Mouse (Mus musculus): ENCODE data around the gene Chchd6. TPM values are rescaled to one million over a fixed set of nuclear protein-coding genes. Genes with fewer than 3 reads are reported as not detected.

The Chchd6 gene
- polyA plus RNA-seq, 1 experiment = 158 TPM

GRCm38 (mm10) chr6:89452976-89453674, 142.3 kb downstream of the Chchd6 start:
- DNase-seq (ENCODE audit: low read depth) = no peak

DNA sequence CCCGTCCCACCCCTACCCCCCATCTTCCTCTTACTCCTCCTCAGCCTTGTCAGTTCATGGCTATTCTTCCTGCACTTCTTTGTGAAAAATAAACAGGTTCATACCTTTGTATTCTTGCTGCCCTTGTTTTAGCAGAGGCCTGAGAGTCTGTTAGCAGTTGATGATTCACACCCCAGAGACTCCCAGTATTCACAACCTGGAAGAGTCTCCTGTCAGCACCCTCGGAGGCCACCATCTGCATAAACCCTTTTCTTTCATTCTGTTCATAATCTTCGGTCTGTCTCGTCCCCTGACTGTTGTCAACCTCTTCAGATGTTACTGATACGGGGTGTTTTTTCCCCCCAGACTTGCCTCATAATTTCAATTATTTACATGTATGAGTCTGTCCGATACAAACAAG, 143.1 kb downstream of the Chchd6 start:
- no peak for DNase-seq (ENCODE audit: low read depth)

DNA sequence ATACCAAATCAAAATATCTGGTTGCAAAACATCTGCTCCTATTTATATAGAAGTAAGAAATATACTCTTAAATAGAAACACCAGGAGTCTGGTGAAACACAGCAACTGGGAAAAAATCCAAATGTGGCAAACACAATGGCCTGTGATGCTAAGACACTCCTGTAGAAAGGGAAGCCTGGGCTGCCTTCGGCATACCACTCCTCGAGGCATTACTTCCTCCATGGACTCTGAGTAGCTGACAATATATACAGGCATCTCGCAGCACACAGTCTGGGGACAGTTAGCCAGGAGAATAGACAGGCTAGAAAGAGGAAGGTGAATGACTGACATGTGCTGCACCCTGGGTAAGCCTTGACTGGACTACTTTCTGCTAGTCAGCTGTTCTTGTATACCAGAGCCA, 146.7 kb downstream of the Chchd6 start:
- DNase-seq (ENCODE audit: low read depth) = no peak

GRCm38 (mm10) chr6:89440671-89441070, 154.8 kb downstream of the Chchd6 start:
- DNase-seq (ENCODE audit: low read depth) = no peak

DNA sequence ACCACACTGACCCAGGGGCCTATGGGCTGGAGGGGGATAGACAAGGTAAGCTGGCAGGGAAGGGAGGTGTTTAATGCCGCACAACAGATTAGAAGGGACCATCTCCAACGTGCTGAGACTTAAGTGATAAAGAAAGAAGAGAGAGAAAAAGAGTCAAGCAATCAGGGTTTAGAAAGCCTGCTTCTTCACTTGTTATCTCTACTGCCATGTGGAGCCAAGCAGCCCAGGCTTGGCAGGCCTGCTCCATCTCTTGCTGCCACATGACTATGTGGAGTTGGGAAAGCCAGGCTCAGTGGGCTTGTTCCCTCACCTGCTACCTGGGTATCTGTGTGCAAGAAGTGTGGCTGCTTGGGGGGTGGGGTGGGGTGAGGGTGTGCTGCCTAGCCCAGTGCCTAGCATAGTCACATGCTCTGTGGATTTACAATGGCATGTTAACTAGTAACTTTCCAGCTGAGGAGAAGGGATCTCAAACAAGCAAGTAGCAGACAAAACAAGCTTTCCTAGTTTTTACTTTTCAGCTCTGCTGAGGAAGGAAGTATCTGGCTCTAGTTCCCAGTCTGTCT, 163.5 kb downstream of the Chchd6 start:
- no peak for DNase-seq (ENCODE audit: low read depth)

DNA sequence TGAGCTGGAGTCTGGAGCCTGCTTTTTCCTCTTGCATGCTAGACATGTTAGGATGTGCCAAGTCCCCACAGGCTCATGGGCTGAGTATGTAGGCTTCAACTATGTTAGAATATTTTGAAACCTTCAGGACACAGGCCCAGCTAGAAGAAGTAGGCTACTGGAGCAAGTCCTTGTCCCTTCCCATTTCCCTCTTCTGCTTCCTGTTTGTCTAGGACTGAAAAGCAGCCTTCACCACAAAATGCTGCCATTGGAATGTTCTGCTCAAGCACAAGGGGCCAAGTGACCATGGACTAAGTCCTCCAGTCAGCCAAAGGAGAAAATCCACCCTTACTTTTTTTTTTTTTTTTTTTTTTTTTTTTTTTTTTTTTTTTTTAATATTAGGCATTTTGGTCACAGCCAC, 164.7 kb downstream of the Chchd6 start:
- DNase-seq (ENCODE audit: low read depth) = no peak

- no peak for DNase-seq (ENCODE audit: low read depth)
Observed at GRCm38 (mm10) chr6:89428661-89429375, 166.6 kb downstream of the Chchd6 start.

- no peak for DNase-seq (ENCODE audit: low read depth)
Observed at GRCm38 (mm10) chr6:89424461-89424860, 171.0 kb downstream of the Chchd6 start.

DNA sequence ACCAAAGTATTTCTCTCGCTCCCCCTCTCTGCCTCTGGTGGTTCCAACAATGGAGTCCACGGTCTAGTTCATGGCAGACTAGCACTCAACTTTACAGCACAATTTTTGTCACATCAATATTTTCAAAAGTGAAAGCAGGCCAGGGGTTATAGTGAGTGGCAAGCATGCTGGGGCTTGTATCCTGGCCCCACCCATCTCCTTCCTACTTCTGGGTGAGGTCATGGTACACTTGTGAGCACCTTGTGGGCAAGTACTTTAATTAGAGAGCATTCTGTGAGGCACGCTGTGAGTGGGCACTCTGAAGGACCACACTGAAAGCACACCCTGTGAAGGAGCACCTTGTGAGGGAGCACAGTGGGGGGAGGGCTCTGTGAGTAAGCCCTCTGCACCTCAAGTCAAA, 172.8 kb downstream of the Chchd6 start:
- no peak for DNase-seq (ENCODE audit: low read depth)

GRCm38 (mm10) chr6:89421922-89422321, 173.5 kb downstream of the Chchd6 start:
- DNase-seq (ENCODE audit: low read depth) = no peak

GRCm38 (mm10) chr6:89421503-89421902, 173.9 kb downstream of the Chchd6 start:
- DNase-seq (ENCODE audit: low read depth) = no peak

DNA sequence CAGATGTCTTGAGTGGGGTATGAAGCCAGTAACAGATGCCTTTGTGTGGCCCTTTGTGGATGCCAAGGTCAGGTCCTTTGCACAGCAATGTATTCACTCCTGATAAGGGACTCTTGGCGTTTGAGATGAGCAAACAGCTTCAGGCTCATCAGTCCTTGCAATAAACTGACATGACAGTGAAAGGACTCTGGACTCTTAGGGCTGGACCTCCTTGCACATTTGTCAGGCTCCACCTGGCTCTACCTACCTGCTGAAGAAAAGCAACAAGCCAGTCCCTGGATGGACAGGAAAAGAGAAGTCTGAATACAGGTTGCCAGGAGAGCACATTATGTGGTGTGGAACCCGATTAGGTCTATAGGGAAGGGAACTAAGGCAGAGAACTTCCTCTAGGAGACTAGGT, 174.7 kb downstream of the Chchd6 start:
- DNase-seq (ENCODE audit: low read depth) = no peak

DNA sequence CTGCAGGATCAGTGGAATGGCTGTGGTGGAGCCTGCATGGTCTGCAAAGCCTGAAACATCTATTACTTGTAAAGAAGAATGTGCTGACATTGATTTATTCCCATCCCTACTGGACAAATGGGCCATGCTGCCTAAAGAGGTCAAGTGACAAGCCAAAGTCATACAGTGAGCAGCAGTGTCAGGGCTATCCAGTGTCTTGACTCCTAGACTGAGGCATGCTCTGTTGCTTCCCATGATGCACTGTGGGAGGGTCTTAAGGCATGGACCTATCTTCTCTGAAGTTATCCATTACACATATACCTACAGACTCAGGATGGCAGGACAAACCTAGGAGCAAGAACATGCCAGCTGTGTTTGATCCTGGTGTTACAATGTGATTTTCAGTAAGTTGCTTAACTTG, 175.3 kb downstream of the Chchd6 start:
- DNase-seq (ENCODE audit: low read depth) = no peak

- no peak for DNase-seq (ENCODE audit: low read depth)
Observed at GRCm38 (mm10) chr6:89419066-89419815, 176.2 kb downstream of the Chchd6 start.

DNA sequence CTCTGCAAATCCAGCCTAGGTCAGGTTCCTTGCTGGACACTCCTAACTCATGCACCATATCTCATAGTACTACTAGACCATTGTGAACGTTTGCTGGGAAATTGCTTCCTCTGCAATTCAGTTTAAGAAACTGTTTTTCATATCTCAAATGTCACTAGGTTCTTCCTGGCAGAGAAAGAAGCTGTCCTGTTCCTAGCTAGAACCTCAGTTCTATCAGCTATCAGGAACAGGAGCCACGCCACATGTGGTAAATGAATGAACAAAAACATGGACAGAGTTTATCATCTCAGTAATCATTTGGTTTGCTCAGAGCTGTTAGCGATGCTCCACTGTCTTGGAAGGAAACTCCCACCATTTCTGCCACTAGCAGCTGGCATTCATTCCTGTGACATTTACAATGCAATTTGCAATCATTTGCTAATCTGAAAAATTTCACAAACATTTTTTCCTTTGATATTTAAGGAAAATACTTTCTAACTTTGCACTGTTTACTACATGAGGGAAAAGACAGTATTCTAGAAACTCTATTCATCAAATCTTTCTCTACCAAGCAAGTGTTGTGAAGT, 179.3 kb downstream of the Chchd6 start:
- no peak for DNase-seq (ENCODE audit: low read depth)

DNA sequence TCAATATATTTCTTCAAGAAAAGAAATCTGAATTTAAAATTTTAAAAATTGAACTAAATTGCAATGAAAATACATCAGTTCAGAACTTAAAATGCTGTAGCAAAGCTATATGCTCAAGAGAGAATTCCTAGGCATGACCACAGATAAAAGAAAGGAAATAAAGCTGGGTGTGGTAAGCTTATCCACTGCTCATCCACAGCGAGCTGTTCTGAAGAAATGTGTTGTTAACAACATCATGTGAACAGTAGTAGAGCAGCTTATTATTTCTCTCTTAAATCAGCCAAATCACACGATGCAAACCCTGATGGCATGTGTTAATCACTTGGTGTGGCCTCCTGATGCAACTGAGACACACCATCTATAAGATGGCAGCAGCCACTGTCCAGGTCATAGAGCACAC, 180.4 kb downstream of the Chchd6 start:
- DNase-seq (ENCODE audit: low read depth) = no peak

DNA sequence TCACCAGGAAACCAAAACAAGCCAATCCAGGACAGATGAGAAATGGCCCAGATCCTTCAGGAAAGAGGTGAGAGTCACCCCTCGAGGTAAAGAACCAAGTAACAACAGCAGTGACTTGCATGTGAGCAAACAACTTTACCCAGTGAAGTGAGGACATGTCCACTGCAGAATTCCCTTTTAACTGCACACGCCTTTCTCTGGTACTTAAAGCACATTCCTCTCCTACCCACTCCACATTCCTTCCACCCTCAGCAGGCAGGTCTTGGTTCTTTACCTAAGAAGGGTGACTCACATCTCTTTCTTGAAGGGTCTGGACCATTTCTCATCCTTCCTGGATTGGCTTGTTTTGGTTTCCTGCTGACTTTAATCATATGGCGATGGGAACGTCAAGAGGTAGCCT, 181.3 kb downstream of the Chchd6 start:
- no peak for DNase-seq (ENCODE audit: low read depth)

DNA sequence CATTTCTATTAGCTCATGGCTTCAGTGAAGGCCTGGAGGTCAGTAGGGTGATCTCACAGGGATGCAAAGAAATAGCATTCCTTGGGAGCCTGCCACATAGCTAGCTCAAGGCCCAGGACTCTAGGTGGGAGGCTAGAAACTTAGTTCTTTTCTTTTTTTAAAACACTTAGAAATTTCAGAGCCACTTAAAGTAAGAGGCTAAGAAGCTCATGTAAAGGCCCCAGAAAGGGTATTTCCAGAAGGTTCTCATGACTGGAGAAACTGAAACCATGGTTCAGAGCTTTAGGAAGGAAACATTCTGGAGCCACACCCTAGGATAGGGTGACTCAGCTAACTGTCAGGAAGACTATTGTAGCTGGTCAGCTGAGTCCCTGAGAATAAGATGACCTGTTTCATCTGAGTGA, 182.0 kb downstream of the Chchd6 start:
- no peak for DNase-seq (ENCODE audit: low read depth)

- DNase-seq (ENCODE audit: low read depth) = no peak
Observed at GRCm38 (mm10) chr6:89412562-89412961, 182.9 kb downstream of the Chchd6 start.

DNA sequence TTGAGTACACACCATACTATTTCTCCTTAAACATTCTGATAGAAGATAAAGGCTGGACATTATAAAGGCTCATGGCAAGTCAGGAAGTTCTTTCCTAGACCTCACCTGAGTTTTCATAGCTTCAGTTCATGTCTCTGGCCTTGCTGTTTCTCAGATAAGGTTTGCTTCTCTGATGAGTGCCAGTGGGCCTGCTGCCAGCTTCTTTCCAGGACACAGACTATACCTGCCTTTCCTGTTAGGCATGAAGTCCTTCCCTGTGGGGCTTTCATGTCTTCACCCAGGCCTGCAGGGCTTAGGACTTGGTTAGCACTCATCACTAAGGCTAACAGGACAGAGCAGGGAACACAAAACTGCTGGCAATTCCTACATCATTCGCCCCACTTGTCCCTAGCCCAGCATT, 186.4 kb downstream of the Chchd6 start:
- DNase-seq (ENCODE audit: low read depth) = no peak

- DNase-seq (ENCODE audit: low read depth) = no peak
Observed at GRCm38 (mm10) chr6:89408259-89408658, 187.2 kb downstream of the Chchd6 start.

GRCm38 (mm10) chr6:89407247-89407889, 188.1 kb downstream of the Chchd6 start:
- peak; percentile 16 for DNase-seq (ENCODE audit: low read depth)

Data from gonadal fat pad, adult 2 months (tissue).